Mouse (Mus musculus) neural tube, embryonic 11.5 days (tissue): Measurements from ENCODE around the gene Thada. TPM values are rescaled to one million over a fixed set of nuclear protein-coding genes. Genes with fewer than 3 reads are reported as not detected.

ENCODE experiments used
- ATAC-seq: fragments of 200-750 bp; cut with Nextera tagmentation; 2 replicates; pipeline ENCODE4 v1.8.0; 2017; ENCODE audit warnings: moderate number of reproducible peaks, mild to moderate bottlenecking, moderate TSS enrichment, moderate library complexity; ENCODE audit not compliant: insufficient read depth, low FRiP score, low TSS enrichment
- DNase-seq: peaks from one replicate; pipeline ENCODE4 v3.0.0-alpha.2; 2015; ENCODE audit warnings: low spot score
- H3K27ac ChIP-seq: fragments of 300-500 bp; sonication (generic); 2 replicates; pipeline ENCODE4 v1.5.1; 2014; ENCODE audit warnings: low read depth, mild to moderate bottlenecking, low read length
- H3K27me3 ChIP-seq: fragments of 300-500 bp; sonication (generic); 2 replicates; pipeline ENCODE4 v1.6.1; 2014; ENCODE audit warnings: mild to moderate bottlenecking, low read length, mixed read lengths; ENCODE audit not compliant: control insufficient read depth, insufficient read depth
- H3K36me3 ChIP-seq: fragments of 300-500 bp; sonication (generic); 2 replicates; pipeline ENCODE4 v1.6.1; 2014; ENCODE audit warnings: mild to moderate bottlenecking, low read length, moderate library complexity, mixed read lengths; ENCODE audit not compliant: control insufficient read depth, insufficient read depth
- H3K4me1 ChIP-seq: fragments of 300-500 bp; sonication (generic); 2 replicates; pipeline ENCODE4 v1.6.1; 2014; ENCODE audit warnings: low read length, mixed read lengths; ENCODE audit not compliant: control insufficient read depth, insufficient read depth
- H3K4me2 ChIP-seq: fragments of 300-500 bp; sonication (generic); 2 replicates; pipeline ENCODE4 v1.6.1; 2014; ENCODE audit warnings: low read depth, mild to moderate bottlenecking, moderate library complexity
- H3K4me3 ChIP-seq: fragments of 300-500 bp; sonication (generic); 2 replicates; pipeline ENCODE4 v1.5.1; 2014; ENCODE audit warnings: low read depth, low read length
- H3K9ac ChIP-seq: fragments of 300-500 bp; sonication (generic); 2 replicates; pipeline ENCODE4 v1.6.1; 2014; ENCODE audit warnings: mild to moderate bottlenecking, low read length
- H3K9me3 ChIP-seq: fragments of 300-500 bp; sonication (generic); 2 replicates; pipeline ENCODE4 v1.6.1; 2016; ENCODE audit warnings: low read length; ENCODE audit not compliant: control insufficient read depth
- WGBS: fragments of 180-500 bp; shearing (Covaris S2); extraction: QIAGEN DNeasy Blood & Tissue Kit; methylation state at CpG from one replicate; pipeline ENCODE4 v1.1.7; 2014; 5-methylcytosine and 5-hydroxymethylcytosine counted together
- polyA plus RNA-seq: library from polyadenylated mRNA; unstranded; fragments of >200 nt; fragmentation: Nextera tagmentation; extraction: Ambion mirVana; gene quantifications from 2 replicates; pipeline ENCODE4 v1.2.1, GENCODE M21; 2014

Gene Thada
- polyA plus RNA-seq, 1 experiment from 2014 or later: 10.0 TPM

DNA sequence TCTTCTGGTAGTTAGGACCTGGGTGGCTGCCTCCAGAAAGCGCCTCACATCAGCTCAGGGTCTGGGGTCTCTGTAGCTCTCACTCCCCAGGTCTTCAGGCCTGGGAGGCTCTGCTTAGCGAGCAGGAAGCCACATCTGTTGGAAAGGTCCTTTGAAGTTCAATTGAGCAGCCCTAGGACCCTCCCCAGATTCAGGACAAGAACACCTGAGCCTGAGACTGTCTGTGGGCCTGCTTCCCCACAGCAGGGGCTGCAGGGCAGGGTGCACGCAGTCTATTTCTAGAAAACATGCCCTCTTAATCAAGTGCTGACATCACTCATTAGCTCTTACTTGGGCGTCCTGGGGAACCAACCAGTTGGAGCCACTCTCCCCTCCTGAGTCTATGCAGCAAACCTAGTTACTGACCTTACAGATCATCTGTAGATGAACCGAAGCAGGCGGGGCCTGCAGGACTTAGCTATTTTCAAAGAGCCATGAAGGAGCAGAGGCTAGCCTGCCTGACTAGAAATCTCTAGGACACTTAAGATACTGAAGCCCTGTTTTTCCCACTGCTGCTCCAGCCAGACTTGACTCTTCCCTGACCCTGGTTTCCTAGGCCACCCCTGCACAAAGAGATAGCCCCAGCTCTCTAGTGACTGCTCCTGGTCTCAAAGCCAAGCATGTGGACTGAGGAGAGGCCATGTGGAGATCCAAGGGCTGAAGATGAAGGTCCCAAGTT lies 308.1 kb downstream of the Thada start:
- H3K9ac ChIP-seq: no peak overlapping the region
- peaks cover 11% of the 10 kb centered on the region for H3K27me3 ChIP-seq
- H3K4me2 ChIP-seq: no peak overlapping the region
- no peak overlapping the region for H3K4me3 ChIP-seq
- H3K9me3 ChIP-seq: no peaks in the 10 kb centered on the region
- DNase-seq: no peak
- 62% methylated on average over 6 of the region's 6 CpGs for WGBS
- ATAC-seq: no peak
- H3K4me1 ChIP-seq: peaks cover 6% of the 10 kb centered on the region
- no peak overlapping the region for H3K27ac ChIP-seq
- no peaks in the 10 kb centered on the region for H3K36me3 ChIP-seq

DNA sequence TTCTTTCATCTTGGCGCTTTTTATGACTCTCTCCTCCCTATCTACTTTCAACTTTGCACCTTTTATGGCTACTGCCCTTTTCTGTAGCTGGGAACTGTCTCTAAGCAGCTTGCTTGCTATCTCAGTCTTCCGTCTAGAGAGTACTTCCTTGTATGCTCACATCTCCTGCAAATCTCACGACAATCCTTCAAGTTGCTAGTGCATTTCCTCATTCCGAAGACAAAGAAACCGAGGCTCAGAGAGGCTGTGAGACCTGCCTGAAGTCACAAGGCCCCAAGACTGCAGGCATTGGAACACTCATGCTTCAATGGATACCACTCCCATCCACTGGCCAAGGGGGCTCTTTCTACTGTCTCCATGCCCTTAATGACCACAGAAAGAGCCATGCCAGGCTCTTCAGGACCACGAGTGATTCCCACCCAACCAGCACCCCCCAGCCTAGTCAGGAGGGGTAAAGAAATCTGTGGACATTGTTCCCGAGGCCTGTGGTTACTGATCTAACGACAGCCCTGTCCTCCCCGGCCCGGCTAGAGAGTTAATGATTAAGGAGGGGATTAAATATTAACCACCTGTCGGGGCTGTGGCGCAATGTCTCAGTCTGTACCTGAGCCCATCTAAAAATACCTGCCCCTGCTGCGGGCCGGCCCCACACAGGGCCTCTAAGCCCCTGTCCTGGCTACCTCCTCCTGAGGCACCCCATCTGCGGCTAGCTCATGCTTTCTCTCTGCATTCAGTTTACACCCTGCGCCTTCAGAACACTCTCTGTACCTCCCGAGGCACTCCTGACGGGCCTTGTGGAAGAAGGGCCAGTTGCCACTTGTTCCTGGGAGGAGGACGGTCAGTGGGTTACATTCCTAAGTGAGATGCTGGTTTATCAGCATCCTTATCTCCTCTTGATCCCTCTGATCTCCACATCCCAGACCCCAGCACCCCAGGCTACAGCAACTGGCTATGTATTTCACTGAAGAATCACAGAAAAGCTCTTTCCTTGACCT lies 309.0 kb downstream of the Thada start:
- 22% methylated on average over 19 of the region's 19 CpGs for WGBS
- no peaks in the 10 kb centered on the region for H3K36me3 ChIP-seq
- H3K27me3 ChIP-seq: peaks cover 11% of the 10 kb centered on the region
- DNase-seq: no peak
- no peaks in the 10 kb centered on the region for H3K9me3 ChIP-seq
- H3K4me3 ChIP-seq: no peak overlapping the region
- ATAC-seq: no peak
- no peak overlapping the region for H3K4me2 ChIP-seq
- no peak overlapping the region for H3K9ac ChIP-seq
- H3K27ac ChIP-seq: no peak overlapping the region
- peaks cover 6% of the 10 kb centered on the region for H3K4me1 ChIP-seq

DNA sequence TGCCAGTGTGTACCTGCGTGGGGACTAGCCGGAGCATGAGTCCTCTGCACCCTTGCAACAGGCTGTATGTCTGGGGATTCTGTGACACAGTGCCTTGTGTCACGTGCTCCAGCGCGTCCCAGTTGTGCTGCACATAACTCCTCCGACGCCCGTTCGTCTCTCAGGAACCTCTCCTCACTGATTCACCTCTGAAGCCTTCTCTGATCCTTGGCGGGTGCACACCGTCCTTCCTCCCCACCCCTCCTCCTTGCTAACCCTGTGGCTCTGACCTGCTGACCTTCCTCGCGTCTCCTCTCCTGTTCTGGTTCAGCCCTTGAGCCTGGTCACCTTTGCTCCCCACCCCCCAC lies 309.8 kb downstream of the Thada start:
- Histone ChIP-seq H3K27ac (no peak overlapping the region), H3K36me3 (no peaks in the 10 kb centered on the region), H3K9me3 (no peaks in the 10 kb centered on the region), H3K4me2 (no peak overlapping the region), H3K4me3 (no peak overlapping the region), H3K9ac (no peak overlapping the region), H3K27me3 (peaks cover 11% of the 10 kb centered on the region), H3K4me1 (peaks cover 2% of the 10 kb centered on the region; the same call in 1 of the 2 replicates)
- ATAC-seq: no peak
- WGBS: 30% methylated on average over 13 of the region's 13 CpGs
- no peak for DNase-seq

DNA sequence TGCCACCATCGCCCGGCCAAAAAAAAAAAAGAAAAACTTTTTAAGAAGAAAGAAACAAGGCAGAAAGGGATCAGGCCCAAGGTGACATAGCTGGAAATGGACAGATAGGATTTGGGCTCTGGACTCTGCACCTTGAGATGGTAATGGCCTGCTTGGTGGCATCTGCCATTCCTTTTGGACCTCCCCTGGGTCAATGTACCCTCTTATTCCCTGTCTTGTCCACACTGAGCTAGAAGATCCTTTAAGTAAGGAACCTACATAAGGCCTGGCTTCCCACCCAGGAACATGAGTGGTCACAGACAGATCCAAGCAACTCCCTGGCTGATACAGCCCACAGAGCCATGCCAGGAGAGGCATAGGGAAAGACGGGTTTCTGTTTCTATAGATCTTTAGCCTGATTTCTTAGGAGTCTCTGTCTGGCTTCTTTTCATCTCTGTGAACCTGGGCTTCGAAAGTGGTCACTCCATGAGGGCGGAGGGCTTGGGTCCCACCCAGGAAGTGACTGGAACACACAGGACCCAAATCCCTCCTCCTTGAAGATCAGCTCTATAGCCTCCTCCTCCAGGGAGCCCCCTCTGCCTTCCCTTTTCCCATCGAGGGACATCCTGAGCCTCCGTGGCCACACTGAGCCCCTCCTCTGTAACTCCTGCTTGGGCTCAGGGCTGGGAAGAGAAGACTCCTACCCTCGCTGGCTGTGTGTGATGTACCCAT lies 310.3 kb downstream of the Thada start:
- WGBS: 73% methylated on average over 8 of the region's 8 CpGs
- Histone ChIP-seq H3K4me3 (no peak overlapping the region), H3K27ac (no peak overlapping the region), H3K4me2 (no peak overlapping the region), H3K36me3 (no peaks in the 10 kb centered on the region), H3K4me1 (peaks cover 2% of the 10 kb centered on the region; the same call in 1 of the 2 replicates), H3K27me3 (peaks cover 11% of the 10 kb centered on the region), H3K9ac (no peak overlapping the region), H3K9me3 (no peaks in the 10 kb centered on the region)
- DNase-seq (no peak), ATAC-seq (no peak)

DNA sequence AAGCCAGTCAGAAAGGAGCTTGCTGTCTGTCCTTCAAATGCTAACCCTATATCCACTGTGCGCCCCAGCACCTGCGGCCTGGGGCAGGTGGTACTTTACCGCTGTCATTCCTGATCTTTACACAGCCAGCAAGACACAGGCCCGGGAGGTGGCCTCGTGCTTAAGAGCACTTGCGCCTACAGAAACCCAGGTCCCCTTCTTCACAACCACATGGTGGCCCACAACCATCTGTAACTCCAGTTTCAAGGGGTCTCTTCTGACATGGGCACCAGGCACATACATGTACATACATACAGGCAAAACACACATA lies 311.0 kb downstream of the Thada start:
- WGBS: 90% methylated on average over 6 of the region's 6 CpGs
- H3K4me2 ChIP-seq: no peak overlapping the region
- no peak overlapping the region for H3K27ac ChIP-seq
- H3K27me3 ChIP-seq: peaks cover 11% of the 10 kb centered on the region
- no peak overlapping the region for H3K4me3 ChIP-seq
- H3K36me3 ChIP-seq: no peaks in the 10 kb centered on the region
- H3K4me1 ChIP-seq: peaks cover 2% of the 10 kb centered on the region; the same call in 1 of the 2 replicates
- H3K9ac ChIP-seq: no peak overlapping the region
- ATAC-seq: no peak
- no peaks in the 10 kb centered on the region for H3K9me3 ChIP-seq
- DNase-seq: no peak

DNA sequence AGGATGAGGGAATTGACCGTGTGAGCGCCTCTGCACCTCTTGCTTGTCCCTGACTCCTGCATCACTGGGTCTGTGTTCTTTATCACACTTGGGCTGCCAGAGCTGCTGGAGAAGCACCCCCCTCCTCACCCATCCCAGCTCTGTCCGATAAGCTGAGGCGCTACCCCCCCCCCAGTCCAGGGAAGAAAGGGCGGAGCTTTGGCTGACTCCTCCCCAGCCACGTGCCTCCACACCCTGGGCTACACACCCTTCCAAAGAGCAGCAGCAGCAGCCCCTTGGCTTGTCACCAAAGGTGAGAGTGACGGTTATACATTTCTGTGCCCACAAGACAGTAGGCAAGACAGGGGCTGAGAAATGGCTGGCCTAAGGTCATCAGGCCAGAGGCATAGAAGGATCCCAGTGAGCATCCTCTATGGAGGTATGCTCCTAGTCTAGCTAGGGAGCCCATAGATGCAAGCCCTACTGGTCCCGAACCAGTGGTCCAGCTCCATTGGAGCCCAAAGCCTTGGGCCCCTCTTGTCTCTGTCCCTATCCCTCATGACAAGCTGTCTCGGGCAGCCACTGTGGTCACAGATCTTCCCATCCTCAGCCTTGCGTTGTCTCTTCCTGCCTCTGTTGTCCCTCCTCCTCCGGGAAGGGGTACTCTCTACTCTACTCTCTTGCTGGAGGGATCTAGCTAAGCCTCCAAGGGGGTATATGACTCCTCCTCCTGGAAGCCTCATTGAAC lies 311.5 kb downstream of the Thada start:
- H3K4me2 ChIP-seq: no peak overlapping the region
- H3K9ac ChIP-seq: no peak overlapping the region
- no peaks in the 10 kb centered on the region for H3K9me3 ChIP-seq
- WGBS: 81% methylated on average over 10 of the region's 11 CpGs
- H3K4me1 ChIP-seq: peaks cover 2% of the 10 kb centered on the region; the same call in 1 of the 2 replicates
- peaks cover 11% of the 10 kb centered on the region for H3K27me3 ChIP-seq
- ATAC-seq (no peak), DNase-seq (no peak)
- no peaks in the 10 kb centered on the region for H3K36me3 ChIP-seq
- H3K27ac ChIP-seq: no peak overlapping the region
- H3K4me3 ChIP-seq: no peak overlapping the region

DNA sequence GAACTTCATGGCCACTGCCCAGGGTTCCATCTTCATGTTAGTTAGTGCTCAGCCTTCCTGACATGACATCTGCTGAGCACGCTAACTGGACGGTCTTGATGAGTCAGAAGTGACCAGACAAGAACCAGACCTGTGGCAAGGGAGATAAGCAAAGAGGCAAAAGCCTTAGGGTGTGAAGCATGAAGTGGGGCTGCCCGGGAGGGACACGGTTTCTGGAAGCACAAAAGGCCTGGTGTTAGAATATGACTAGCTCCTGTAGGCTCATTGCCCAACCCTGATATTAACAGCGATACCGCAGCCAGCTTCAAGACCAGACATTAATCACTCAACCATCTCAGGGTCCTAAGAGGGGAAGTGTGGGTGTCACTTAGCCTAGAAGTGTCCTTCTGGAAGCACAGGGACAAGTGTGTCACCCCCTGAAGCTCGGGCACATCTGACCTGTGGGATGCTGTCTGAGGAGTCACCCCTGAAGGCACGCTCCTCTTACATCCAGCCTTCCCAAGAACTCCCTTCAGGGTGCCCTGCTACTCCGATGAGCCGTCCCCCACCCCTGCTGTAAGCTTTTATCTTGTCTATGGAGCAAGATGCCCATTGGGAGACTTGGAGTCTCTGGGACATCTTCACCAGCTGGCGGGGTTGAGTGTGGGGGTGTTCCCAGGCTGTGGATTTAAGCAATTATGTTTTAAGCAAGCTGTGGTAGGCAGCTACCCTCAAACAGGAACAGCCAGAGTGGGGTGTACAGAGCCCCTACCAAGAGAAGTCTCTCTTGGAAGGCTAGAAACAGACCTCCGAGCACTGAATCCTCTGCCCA lies 312.8 kb downstream of the Thada start:
- ATAC-seq (no peak), DNase-seq (no peak)
- Histone ChIP-seq H3K4me3 (no peak overlapping the region), H3K9ac (no peak overlapping the region), H3K4me1 (peaks cover 7% of the 10 kb centered on the region), H3K36me3 (no peaks in the 10 kb centered on the region), H3K4me2 (no peak overlapping the region), H3K27ac (no peak overlapping the region), H3K9me3 (no peaks in the 10 kb centered on the region), H3K27me3 (peaks cover 11% of the 10 kb centered on the region)
- WGBS: 64% methylated on average over 12 of the region's 12 CpGs
